Mouse (Mus musculus) ovary, adult 2 months (tissue): ENCODE measurements around the gene Tas2r114. TPM values are rescaled to one million over a fixed set of nuclear protein-coding genes. Genes with fewer than 3 reads are reported as not detected.

ENCODE experiments used
- polyA plus RNA-seq: library from polyadenylated mRNA; depleted of rRNA; stranded (reverse); fragments of >200 nt; gene quantifications from 2 replicates; pipeline ENCODE4 v1.2.3, GENCODE M21; 2012; rRNA removed

Tas2r114 gene
- polyA plus RNA-seq: not detected in 2 replicates

DNA sequence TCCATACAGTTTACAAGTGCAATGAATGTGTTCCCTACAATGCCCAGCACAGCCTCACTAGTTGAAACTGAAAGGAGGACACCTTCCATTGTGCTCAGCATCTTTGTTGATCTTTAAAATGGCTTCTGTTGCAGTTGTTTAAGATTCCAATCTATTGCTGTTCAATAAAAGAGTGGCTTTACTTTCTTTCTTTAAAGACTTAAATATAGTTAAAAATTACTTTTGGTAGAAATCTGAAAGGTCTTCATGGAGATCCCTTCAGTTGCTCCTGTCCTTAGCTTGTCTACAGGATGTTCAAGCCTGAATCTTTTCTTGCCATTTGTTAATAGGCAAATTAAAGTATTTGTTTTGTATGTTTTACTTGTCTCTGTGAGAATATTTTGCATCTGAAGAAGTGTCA is at the start of gene Tas2r114:
Tas2r114 (minus strand) TSS at position 101 of the 400 bp plus-strand sequence.

DNA sequence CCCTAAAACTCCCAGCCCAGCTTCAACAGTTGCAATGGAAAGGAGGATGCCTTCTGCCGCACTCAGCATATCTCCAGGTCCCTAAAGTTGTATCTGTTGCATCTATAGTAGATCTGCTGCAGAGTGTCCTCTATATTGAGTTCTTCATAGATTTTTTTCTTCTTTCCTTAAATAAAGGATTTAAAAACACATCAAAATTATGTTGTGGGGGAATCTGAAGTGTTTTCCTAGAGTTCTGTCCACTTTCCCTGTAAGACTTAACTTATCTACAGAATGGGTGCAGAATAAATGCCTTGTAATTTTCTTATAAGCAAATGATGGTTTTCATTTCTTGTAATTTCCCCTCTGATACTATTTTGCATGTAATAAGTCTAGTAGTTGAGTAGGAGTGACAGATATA is 2.5 kb downstream of the Tas2r114 start, which contains the start of gene Tas2r105:
Tas2r105 (minus strand) TSS at position 101 of the 400 bp plus-strand sequence.

DNA sequence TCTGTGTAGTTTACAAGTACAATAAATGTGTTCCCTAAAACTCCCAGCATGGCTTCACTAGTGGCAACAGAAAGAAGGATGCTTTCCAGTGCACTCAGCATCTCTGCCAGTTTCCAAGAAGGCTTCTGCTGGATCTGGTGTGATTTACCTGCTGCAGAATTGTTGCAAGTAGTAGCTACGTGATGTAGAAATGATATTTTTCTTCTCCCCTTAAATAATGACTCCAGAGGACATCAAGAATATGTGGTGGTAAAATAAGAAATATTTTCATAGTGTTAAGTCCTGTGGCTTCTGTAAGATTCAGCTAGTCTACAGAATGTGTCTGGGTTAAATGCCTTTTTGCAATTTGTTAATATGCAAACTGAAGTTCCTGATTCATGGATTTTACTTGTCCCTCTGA is 4.2 kb downstream of the Tas2r114 start, which contains the start of gene Tas2r104:
Tas2r104 (minus strand) TSS at position 101 of the 400 bp plus-strand sequence.

DNA sequence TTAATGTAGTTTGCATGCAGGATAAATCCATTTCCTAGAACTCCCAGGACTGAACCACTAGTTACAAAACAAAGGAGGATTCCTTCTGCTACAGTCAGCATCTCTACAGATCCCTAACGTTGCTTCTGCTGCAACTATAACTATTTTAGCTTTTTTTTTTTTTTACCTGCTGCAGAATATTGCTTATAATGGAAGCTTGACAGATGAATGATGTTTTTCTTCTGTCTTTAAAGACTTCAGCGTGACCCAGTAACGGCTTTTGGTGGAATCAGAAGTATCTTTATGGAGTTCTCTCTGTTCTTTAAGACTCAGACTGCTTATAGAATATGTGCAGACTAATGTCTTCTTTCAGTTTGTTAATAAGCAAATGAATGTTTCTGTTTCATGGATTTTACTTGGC is 11.1 kb downstream of the Tas2r114 start, which contains the start of gene Tas2r106:
Tas2r106 (minus strand) TSS at position 101 of the 400 bp plus-strand sequence.

DNA sequence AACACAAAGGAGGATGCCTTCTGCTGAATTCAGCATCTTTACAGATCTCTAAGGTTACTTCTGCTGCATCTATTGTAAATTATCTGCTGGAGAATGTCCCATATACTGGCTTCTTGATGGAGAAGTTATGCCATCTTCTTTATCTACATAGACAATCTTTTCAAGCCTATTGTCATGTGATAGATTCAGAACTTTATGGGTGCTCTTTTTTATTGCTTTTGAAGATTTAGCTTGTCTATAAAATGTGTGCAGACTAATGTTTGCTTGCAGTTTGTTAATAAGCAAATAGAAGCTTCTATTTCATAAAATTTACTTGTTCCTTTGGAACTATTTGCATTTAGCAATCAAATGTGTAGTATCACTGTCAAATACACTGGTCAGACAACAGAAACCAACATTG is 29.8 kb downstream of the Tas2r114 start, which contains the start of gene Tas2r107:
Tas2r107 (minus strand) TSS at position 101 of the 400 bp plus-strand sequence.

Other genes starting within 250 kb of the Tas2r114 start
- not detected in 2 replicates for gene 5430401F13Rik, start 203.7 kb downstream of the Tas2r114 start, polyA plus RNA-seq
- not detected in 2 replicates for gene Gm6619, start 203.7 kb downstream of the Tas2r114 start, polyA plus RNA-seq
- not detected in 2 replicates for gene Tas2r130, start 59.2 kb downstream of the Tas2r114 start, polyA plus RNA-seq
- gene Tas2r107, start 29.9 kb downstream of the Tas2r114 start, polyA plus RNA-seq: not detected in 2 replicates
- gene Tas2r106, start 11.2 kb downstream of the Tas2r114 start, polyA plus RNA-seq: not detected in 2 replicates
- gene Tas2r104, start 4.3 kb downstream of the Tas2r114 start, polyA plus RNA-seq: not detected in 2 replicates
- not detected in 2 replicates for gene Tas2r105, start 2.6 kb downstream of the Tas2r114 start, polyA plus RNA-seq